Mouse (Mus musculus) c-Kit-positive CD71-positive TER-119-positive erythroid progenitor cells, embryonic 14.5 days (primary cell): ENCODE results near the gene Mrps18b.
A peak's percentile ranks its signal among the peaks of the same experiment; 100 is the strongest.
"Not testable (repeated sequence)": the region's sequence is repeated elsewhere in the genome, so short reads cannot be mapped to it uniquely, and the experiment has no call there.

Experiments
- DNase-seq: peaks from one replicate; pipeline ENCODE4 v3.0.0-alpha.2; 2013; ENCODE audit warnings: low spot score

Mrps18b gene

DNA sequence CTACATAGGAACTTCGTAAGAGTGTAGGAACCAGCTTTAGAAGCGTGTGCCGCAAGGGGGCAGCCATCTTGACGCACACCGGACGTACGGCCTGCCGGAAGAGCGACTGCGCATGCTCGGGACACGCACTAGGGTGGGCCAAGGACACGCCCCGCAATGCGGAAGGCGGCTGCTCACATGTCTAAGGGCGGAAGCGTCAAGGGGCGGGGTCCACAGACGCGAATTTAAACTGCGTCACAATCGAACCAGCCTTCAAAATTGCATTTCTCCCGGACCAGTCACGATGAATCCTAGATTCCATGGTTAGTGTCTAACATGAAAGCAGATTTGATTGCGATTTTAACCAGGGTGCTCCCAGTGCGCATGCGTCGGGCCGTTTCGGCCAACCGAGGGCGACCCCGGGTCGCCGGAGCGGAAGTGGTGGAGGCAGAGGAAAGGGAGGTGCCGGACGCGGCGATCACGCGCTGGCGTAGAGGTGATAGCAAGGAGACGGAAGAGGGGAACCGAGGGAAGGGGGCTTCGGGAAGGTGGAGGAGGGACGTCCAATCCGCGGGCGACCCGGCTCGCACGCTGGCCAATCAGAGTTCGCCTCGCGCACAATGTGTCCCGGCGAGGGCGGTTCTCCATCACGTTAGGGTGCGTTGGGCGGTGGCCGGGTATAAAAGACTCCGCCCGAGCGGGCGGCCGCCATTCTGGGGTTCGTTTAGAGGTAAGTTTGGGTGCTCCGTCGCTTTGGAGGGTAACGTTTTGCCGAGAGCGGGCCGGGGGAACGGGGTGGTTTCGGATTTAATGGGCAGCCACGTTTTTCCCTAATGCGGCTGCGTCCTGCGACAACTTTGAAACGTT, at the start of gene Mrps18b, which contains the start of gene Ppp1r10:
Mrps18b (minus strand) TSS at position 93 of the 846 bp plus-strand sequence.
Ppp1r10 (plus strand) TSS at position 138 of the 846 bp plus-strand sequence.
- peak; percentile 98 for DNase-seq

DNA sequence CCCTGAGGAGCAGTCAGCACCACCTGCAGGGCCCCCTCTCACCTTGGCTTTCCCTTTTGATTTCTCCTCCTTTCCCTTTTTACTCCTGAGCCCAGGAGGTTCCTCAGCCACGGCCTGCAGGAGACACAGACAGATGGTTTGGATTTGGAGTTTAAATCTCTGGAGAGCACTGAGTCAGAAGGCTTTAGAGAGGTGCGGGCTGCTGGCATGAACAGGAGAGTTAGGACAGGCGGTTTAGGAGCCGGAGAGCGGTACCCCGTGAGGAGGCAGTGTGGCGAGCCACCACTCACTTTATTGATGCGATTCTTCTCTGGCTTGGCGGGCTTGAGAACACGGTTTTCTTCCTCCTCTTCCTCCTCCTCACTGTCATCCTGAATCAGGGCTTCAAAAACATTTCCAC, 47.1 kb upstream of the Mrps18b start:
- DNase-seq = no peak

DNA sequence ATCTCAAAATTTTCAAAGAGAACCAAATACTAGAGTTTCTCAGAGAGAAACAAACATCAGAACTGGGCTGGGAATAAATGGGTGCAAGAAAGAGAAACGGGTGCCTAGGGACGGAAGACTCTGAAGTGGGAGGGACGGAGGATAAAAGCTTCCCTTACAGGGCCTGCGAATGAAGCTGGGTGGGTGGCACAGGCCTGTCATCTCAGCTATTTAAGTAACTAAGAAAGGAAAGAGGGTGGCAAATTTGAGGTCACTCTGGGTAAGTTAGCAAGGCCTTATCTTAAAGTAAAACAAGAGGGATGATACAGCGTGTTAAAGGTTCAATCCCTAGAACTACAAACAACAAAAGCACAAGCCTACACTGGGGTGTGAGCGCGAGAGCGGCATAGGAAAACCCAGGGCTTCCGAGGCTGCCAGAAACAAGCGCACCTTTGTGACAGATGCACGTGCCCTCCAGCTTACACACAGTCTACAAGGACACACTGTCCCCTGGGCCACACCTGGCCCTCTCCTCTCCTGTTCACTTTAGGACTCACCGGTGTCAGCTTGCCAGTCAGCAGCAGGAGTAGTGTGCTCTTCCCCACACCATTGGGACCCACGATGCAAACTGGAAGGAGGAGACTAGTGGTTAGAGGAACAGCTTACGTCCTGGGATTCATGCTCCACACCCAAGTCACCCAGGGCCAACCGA, 42.5 kb upstream of the Mrps18b start:
- no peak for DNase-seq

GRCm38 (mm10) chr17:35954665-35955064, 38.5 kb upstream of the Mrps18b start:
- DNase-seq = no peak

DNA sequence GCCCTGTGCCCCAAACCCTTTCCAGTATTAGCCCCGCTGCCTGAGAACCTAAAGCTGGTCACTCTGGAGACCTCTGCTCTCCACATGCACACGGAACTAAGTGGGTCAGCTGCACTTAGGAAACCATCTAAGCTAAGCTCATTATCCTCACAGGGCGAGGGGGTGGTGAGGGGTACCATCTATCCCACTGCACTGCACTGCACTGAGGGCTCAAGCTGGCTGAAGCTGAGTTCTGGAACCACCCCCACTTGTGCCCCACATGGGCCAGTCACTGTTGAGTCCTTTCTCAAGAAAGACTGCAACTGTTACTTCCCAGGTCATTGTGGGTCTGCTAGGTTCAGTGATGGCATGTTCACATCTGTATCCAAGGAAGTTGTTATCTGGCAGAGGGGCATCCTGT, 36.4 kb upstream of the Mrps18b start:
- DNase-seq = not testable (repeated sequence)

DNA sequence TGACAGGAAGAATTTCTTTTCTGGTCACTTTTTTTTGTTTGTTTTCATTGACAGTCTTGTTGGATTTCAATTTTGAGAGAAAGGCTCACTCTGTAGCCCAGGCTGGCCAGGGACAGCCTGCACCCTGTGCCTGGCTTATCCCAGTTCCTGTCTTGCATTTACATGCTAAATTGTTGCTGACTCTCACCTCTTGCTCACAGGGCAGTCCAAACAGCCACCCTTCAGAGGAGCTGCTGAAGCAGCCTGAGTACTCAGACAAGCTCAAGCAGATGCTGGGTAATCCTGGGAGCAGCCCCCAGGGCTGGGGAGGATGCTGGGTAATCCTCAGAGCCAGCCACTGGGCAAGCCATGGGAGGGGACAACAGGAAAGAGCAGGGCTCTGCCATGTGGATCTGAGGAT, 34.8 kb upstream of the Mrps18b start:
- DNase-seq = not testable (repeated sequence)

DNA sequence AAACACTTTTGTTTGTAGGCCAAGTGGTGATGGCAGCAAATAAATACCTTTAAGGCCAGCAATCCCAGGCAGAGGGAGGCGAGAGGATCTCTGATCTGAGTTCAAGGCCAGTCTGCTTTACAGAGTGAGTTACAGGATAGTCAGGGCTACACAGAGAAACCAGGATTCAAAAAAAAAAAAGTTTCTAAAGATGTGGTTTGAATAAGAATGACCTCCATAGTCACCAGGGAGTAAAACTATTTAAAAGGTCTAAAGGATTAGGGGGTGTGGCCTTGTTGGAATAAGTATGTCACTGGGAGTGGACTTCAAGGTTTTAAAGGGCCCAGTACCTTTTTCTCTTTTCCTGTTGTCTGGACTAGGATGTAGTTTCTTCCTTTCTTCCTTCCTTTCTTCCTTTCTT, 23.8 kb upstream of the Mrps18b start:
- no peak for DNase-seq

DNA sequence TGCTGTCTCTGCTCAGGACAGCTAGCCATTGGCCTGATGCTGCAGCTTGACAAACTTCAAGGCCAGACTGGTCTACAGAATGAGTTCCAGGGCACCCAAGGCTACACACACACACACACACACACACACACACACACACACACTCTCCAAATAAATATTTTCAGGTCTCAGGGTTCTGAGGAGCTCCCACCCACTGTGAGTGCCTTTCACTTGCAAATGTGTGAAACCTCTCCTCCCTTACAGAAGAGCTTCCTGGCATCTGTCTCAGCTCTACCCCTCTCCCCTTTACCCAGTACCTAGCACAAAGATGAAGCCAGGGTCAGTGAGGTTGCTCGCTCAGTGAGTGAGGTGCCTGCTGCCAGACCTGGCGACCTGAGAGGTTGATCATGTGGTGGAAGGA, 22.9 kb upstream of the Mrps18b start:
- no peak for DNase-seq

- peak; percentile 57 for DNase-seq
Observed at GRCm38 (mm10) chr17:35937700-35938348, 21.6 kb upstream of the Mrps18b start.

- DNase-seq = not testable (repeated sequence)
Observed at GRCm38 (mm10) chr17:35935763-35936162, 19.6 kb upstream of the Mrps18b start.

DNA sequence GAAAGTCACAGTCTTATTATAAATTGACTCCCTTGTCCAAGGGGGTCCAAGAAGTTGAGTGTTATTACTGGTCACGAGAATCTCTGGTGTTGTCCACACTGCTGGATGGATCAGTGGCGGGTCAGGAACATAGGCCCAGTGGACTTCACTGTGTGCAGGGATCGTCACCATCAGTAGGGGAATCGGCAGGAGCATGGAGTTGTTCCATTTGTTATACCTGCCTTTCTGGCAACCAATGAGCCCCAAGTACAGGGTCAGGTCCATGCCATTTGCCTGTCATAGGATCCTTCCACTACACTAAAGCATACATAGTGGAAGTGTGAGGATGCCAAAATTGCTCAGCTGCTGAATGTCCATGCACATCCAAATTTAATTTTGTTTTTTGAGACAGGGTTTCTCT, 16.4 kb upstream of the Mrps18b start:
- DNase-seq = no peak

GRCm38 (mm10) chr17:35930627-35931026, 14.4 kb upstream of the Mrps18b start:
- DNase-seq = no peak

- DNase-seq = no peak
Observed at GRCm38 (mm10) chr17:35929534-35929933, 13.3 kb upstream of the Mrps18b start.

DNA sequence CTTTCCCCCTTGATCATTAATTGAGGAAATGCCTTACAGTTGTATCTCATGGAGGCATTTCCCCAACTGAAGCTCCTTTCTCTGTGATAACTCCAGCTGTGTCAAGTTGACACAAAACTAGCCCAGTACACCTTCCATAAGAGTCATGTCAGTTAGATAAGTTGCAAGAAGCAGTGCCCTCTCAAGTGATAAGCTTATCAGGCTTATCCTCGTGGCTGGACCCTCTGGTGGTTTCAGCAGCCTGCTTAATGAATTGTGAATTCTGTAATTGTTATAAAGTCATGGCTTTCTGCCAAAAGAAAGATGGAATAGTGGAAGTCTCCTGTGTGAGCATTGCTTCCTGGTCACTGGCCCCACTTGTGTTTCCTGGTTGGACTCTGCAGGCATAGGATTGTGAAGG, 11.3 kb upstream of the Mrps18b start:
- no peak for DNase-seq

DNA sequence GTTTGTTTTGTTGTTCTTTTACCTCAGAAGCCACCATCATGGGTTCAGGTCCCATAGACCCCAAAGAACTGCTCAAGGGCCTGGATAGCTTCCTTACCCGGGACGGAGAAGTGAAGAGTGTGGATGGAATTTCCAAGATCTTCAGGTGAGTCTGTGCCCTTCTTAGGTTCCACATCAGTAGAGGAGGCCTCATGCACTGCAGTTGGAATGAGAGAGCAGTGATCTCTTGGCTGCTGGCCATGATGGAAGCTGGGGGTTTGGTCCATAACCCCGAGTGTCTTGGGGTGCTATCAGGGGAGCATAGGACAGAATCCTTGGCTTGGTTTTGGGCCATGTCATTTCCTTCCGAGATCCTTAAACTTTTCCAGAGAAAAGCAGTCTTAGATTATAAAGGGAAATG, 7.1 kb upstream of the Mrps18b start:
- DNase-seq = no peak

DNA sequence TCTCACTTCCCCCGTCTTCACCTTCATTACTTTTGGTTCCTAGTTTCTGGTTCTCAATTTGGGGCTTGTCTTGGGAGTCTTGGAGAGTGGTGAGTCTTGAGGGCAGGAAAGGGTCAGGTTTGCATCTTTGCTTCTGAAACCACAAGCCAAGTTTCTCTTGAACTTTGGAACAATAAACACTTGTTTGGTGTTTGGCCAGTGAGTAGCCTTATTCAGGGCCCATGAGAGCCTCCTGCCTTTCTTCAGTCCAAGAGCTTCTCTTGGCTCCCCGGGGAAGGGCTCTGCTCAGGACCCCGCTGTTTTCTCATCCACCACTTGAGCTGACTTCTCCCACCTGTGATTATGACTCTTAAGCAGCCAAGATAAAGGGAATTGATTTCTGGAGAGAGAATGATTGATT, 6.4 kb upstream of the Mrps18b start:
- DNase-seq = no peak

DNA sequence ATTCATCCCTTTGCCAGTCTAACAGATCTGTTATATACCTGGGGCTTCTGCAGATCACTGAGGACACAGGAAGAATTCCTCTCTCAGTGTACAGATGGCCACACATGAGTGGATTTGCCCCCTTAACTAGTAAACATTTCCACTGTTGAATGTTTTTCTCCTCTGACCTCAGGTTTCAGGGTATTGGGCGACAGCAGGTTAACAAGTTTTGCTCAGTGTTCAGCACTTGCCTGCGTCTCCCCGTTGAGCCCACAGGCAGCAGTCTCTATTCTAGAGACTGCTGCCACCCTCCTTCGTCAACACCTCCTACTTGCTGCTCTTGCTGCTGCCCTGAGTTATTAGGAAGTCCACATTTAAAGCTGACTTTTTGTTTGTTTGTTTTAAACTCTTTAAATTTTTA, 5.5 kb upstream of the Mrps18b start:
- no peak for DNase-seq

- DNase-seq = no peak
Observed at GRCm38 (mm10) chr17:35920862-35921562, 4.8 kb upstream of the Mrps18b start.

- DNase-seq = no peak
Observed at GRCm38 (mm10) chr17:35920384-35920783, 4.2 kb upstream of the Mrps18b start.

DNA sequence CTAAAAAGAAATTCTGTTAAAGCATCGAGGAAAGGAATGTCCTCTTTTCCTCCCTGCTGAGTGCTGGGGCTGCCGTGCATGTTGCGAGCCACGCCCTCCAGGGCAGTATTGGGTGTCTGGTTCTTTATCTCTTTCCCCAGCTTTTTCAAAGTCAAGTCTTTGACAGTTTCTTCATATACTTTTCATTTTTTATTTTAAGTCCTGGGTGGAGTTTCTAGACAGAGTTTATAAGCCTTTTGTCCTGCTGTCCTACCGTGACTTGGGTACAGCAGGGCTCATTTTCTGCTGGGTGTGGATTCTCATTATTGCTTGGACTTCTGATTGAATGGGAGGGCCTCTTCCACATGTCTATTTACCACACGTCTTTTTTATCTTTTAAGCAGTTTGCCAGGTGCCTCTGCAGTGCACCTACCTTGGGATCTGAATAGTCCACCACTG, 3.7 kb upstream of the Mrps18b start:
- peak; percentile 76 for DNase-seq

GRCm38 (mm10) chr17:35919060-35919715, 3.0 kb upstream of the Mrps18b start:
- peak; percentile 98 for DNase-seq
